Mouse (Mus musculus) embryo, embryonic 11.5 days (tissue): ENCODE measurements around the gene Tmem259.
A peak's percentile ranks its signal among the peaks of the same experiment; 100 is the strongest.
"Not testable (repeated sequence)": the region's sequence is repeated elsewhere in the genome, so short reads cannot be mapped to it uniquely, and the experiment has no call there.

ENCODE experiments used
- DNase-seq: peaks from one replicate; pipeline ENCODE4 v3.0.0-alpha.2; 2012; ENCODE audit warnings: low read depth, low spot score

Gene Tmem259

GRCm38 (mm10) chr10:79965325-79965724 is 18.8 kb downstream of the Tmem259 start:
- DNase-seq = no peak

GRCm38 (mm10) chr10:79964727-79965126 is 19.4 kb downstream of the Tmem259 start:
- no peak for DNase-seq

- DNase-seq = no peak
Measured at GRCm38 (mm10) chr10:79960671-79961294, 23.3 kb downstream of the Tmem259 start.

- DNase-seq = peak; percentile 100
Measured at GRCm38 (mm10) chr10:79959847-79960601, 24.1 kb downstream of the Tmem259 start, which contains the start of gene Wdr18. Gene Wdr18, plus strand, starts transcription at chr10:79960152.

- not testable (repeated sequence) for DNase-seq
Measured at GRCm38 (mm10) chr10:79959412-79959811, 24.7 kb downstream of the Tmem259 start.

- peak; percentile 61 for DNase-seq
Measured at GRCm38 (mm10) chr10:79958140-79958816, 25.9 kb downstream of the Tmem259 start.

- no peak for DNase-seq
Measured at GRCm38 (mm10) chr10:79956643-79957154, 27.4 kb downstream of the Tmem259 start.

- DNase-seq = no peak
Measured at GRCm38 (mm10) chr10:79955691-79956090, 28.4 kb downstream of the Tmem259 start.

GRCm38 (mm10) chr10:79953946-79954345 is 30.2 kb downstream of the Tmem259 start:
- no peak for DNase-seq

GRCm38 (mm10) chr10:79950661-79951060 is 33.5 kb downstream of the Tmem259 start:
- DNase-seq = no peak

GRCm38 (mm10) chr10:79949873-79950272 is 34.3 kb downstream of the Tmem259 start:
- DNase-seq = no peak

GRCm38 (mm10) chr10:79947502-79947901 is 36.6 kb downstream of the Tmem259 start:
- no peak for DNase-seq

- no peak for DNase-seq
Measured at GRCm38 (mm10) chr10:79946752-79947322, 37.3 kb downstream of the Tmem259 start.

GRCm38 (mm10) chr10:79945507-79946234 is 38.5 kb downstream of the Tmem259 start:
- no peak for DNase-seq

- no peak for DNase-seq
Measured at GRCm38 (mm10) chr10:79943471-79943901, 40.6 kb downstream of the Tmem259 start.

GRCm38 (mm10) chr10:79942988-79943387 is 41.1 kb downstream of the Tmem259 start:
- no peak for DNase-seq

- no peak for DNase-seq
Measured at GRCm38 (mm10) chr10:79940749-79941148, 43.4 kb downstream of the Tmem259 start.

- no peak for DNase-seq
Measured at GRCm38 (mm10) chr10:79937775-79938526, 46.2 kb downstream of the Tmem259 start.

GRCm38 (mm10) chr10:79936911-79937441 is 47.2 kb downstream of the Tmem259 start:
- no peak for DNase-seq

- no peak for DNase-seq
Measured at GRCm38 (mm10) chr10:79936284-79936910, 47.7 kb downstream of the Tmem259 start.
